Mouse (Mus musculus) forebrain, embryonic 14.5 days (tissue): ENCODE measurements around the gene Mcf2l. TPM values are rescaled to one million over a fixed set of nuclear protein-coding genes. Genes with fewer than 3 reads are reported as not detected.

ENCODE experiments used
- ATAC-seq: fragments of 200-750 bp; cut with Nextera tagmentation; 2 replicates; pipeline ENCODE4 v1.8.0; 2017; ENCODE audit warnings: mild to moderate bottlenecking, moderate library complexity
- DNase-seq: peaks from one replicate; pipeline ENCODE4 v3.0.0-alpha.2; 2015; ENCODE audit warnings: low spot score
- H3K27ac ChIP-seq: fragments of 300-500 bp; sonication (generic); 2 replicates; pipeline ENCODE4 v1.5.1; 2014; ENCODE audit warnings: low read depth, mild to moderate bottlenecking, control low read depth, low read length, moderate library complexity
- H3K27me3 ChIP-seq: fragments of 300-500 bp; sonication (generic); replicated peaks from 2 replicates; pipeline ENCODE4 v1.6.1; 2014; ENCODE audit warnings: low read length, control low read depth, mixed read lengths; ENCODE audit not compliant: control insufficient read depth, insufficient read depth
- H3K36me3 ChIP-seq: fragments of 300-500 bp; sonication (generic); 2 replicates; pipeline ENCODE4 v1.6.1; 2014; ENCODE audit warnings: low read length, control low read depth; ENCODE audit not compliant: control insufficient read depth, insufficient read depth
- H3K4me1 ChIP-seq: fragments of 300-500 bp; sonication (generic); 2 replicates; pipeline ENCODE4 v1.6.1; 2014; ENCODE audit warnings: antibody characterized with exemption, low read length, control low read depth; ENCODE audit not compliant: control insufficient read depth, insufficient read depth
- H3K4me2 ChIP-seq: fragments of 300-500 bp; sonication (generic); 2 replicates; pipeline ENCODE4 v1.6.1; 2014; ENCODE audit warnings: mild to moderate bottlenecking, control low read depth, low read length
- H3K4me3 ChIP-seq: fragments of 300-500 bp; sonication (generic); 2 replicates; pipeline ENCODE4 v1.5.1; 2014; ENCODE audit warnings: low read depth, low read length, control low read depth
- H3K9ac ChIP-seq: fragments of 300-500 bp; sonication (generic); 2 replicates; pipeline ENCODE4 v1.6.1; 2014; ENCODE audit warnings: mild to moderate bottlenecking, low read length, control low read depth, moderate library complexity
- H3K9me3 ChIP-seq: fragments of 300-500 bp; sonication (generic); replicated peaks from 2 replicates; pipeline ENCODE4 v1.6.1; 2016; ENCODE audit warnings: low read length, control low read depth, mixed read lengths; ENCODE audit not compliant: control insufficient read depth
- WGBS: fragments of 180-500 bp; shearing (Covaris S2); extraction: QIAGEN DNeasy Blood & Tissue Kit; methylation state at CpG from one replicate; pipeline ENCODE4 v1.1.7; 2014; 5-methylcytosine and 5-hydroxymethylcytosine counted together
- polyA plus RNA-seq: library from polyadenylated mRNA; unstranded; fragments of >200 nt; fragmentation: Nextera tagmentation; extraction: Ambion mirVana; gene quantifications from 2 replicates; pipeline ENCODE4 v1.2.1, GENCODE M21; 2014

Gene Mcf2l
- polyA plus RNA-seq, 1 experiment from 2014 or later, result 85.2 TPM

- DNase-seq (no peak), ATAC-seq (no peak)
- Histone ChIP-seq H3K36me3 (peaks cover 82% of the 10 kb centered on the region), H3K27ac (no peak overlapping the region), H3K4me3 (no peak overlapping the region), H3K9me3 (no peaks in the 10 kb centered on the region), H3K4me2 (no peak overlapping the region), H3K4me1 (peaks cover 8% of the 10 kb centered on the region; the same call in 1 of the 2 replicates), H3K27me3 (no peaks in the 10 kb centered on the region), H3K9ac (no peak overlapping the region)
- 93% methylated on average over 5 of the region's 5 CpGs for WGBS
These were observed 40.0 kb upstream of the Mcf2l start for GRCm38 (mm10) chr8:12833616-12834015.

GRCm38 (mm10) chr8:12840834-12841233, 32.8 kb upstream of the Mcf2l start:
- Histone ChIP-seq H3K4me1 (no peaks in the 10 kb centered on the region), H3K9ac (no peak overlapping the region), H3K4me3 (no peak overlapping the region), H3K27me3 (no peaks in the 10 kb centered on the region), H3K9me3 (no peaks in the 10 kb centered on the region), H3K36me3 (peaks cover 81% of the 10 kb centered on the region), H3K4me2 (no peak overlapping the region), H3K27ac (no peak overlapping the region)
- DNase-seq, result no peak
- no peak for ATAC-seq
- WGBS, result 87% methylated on average over 7 of the region's 7 CpGs

- no peaks in the 10 kb centered on the region for H3K4me1 ChIP-seq
- no peak overlapping the region for H3K27ac ChIP-seq
- H3K36me3 ChIP-seq, result peaks cover 75% of the 10 kb centered on the region
- ATAC-seq, result no peak
- DNase-seq, result no peak
- no peaks in the 10 kb centered on the region for H3K9me3 ChIP-seq
- H3K27me3 ChIP-seq, result no peaks in the 10 kb centered on the region
- WGBS, result 94% methylated on average over 11 of the region's 11 CpGs
- no peak overlapping the region for H3K4me3 ChIP-seq
- no peak overlapping the region for H3K9ac ChIP-seq
- H3K4me2 ChIP-seq, result no peak overlapping the region
These were observed 31.1 kb upstream of the Mcf2l start for GRCm38 (mm10) chr8:12842342-12842995.

GRCm38 (mm10) chr8:12844347-12844950, 29.2 kb upstream of the Mcf2l start:
- 91% methylated on average over 16 of the region's 16 CpGs for WGBS
- no peak overlapping the region for H3K27ac ChIP-seq
- H3K9me3 ChIP-seq, result no peaks in the 10 kb centered on the region
- H3K4me1 ChIP-seq, result no peaks in the 10 kb centered on the region
- no peak overlapping the region for H3K9ac ChIP-seq
- no peak overlapping the region for H3K4me3 ChIP-seq
- H3K27me3 ChIP-seq, result no peaks in the 10 kb centered on the region
- DNase-seq, result no peak
- no peak overlapping the region for H3K4me2 ChIP-seq
- ATAC-seq, result no peak
- peaks cover 76% of the 10 kb centered on the region for H3K36me3 ChIP-seq

DNA sequence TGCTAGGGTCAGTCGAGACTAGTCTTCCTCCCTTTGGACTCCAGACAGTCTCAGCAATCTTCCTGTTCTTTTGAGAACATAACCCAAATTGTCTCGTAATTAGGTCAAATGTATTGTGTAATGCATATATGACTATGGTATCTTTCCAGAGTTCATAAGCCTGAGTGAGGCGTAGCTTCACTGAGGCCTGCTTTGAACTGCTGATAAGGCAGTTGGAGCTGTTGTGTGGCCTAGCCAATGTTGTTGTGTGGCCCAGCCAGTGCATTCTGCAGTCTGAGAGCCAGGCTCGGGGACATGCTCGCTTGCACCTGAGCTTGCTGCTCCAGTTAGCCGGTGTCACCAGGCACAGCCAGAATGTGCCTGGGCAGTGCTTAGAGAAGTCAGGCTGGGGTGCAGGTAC, 27.2 kb upstream of the Mcf2l start:
- H3K36me3 ChIP-seq, result peaks cover 79% of the 10 kb centered on the region
- H3K4me2 ChIP-seq, result no peak overlapping the region
- H3K27me3 ChIP-seq, result no peaks in the 10 kb centered on the region
- no peak overlapping the region for H3K4me3 ChIP-seq
- no peaks in the 10 kb centered on the region for H3K9me3 ChIP-seq
- no peak overlapping the region for H3K27ac ChIP-seq
- no peak overlapping the region for H3K9ac ChIP-seq
- DNase-seq (no peak), ATAC-seq (no peak)
- H3K4me1 ChIP-seq, result no peaks in the 10 kb centered on the region
- 92% methylated on average over 6 of the region's 6 CpGs for WGBS

- 90% methylated on average over 10 of the region's 10 CpGs for WGBS
- ATAC-seq (no peak), DNase-seq (no peak)
- peaks cover 55% of the 10 kb centered on the region for H3K36me3 ChIP-seq
- no peaks in the 10 kb centered on the region for H3K27me3 ChIP-seq
- H3K9me3 ChIP-seq, result no peaks in the 10 kb centered on the region
- H3K4me2 ChIP-seq, result no peak overlapping the region
- no peak overlapping the region for H3K9ac ChIP-seq
- H3K4me3 ChIP-seq, result no peak overlapping the region
- H3K4me1 ChIP-seq, result no peaks in the 10 kb centered on the region
- no peak overlapping the region for H3K27ac ChIP-seq
These were observed 22.4 kb upstream of the Mcf2l start for GRCm38 (mm10) chr8:12851241-12851640.

DNA sequence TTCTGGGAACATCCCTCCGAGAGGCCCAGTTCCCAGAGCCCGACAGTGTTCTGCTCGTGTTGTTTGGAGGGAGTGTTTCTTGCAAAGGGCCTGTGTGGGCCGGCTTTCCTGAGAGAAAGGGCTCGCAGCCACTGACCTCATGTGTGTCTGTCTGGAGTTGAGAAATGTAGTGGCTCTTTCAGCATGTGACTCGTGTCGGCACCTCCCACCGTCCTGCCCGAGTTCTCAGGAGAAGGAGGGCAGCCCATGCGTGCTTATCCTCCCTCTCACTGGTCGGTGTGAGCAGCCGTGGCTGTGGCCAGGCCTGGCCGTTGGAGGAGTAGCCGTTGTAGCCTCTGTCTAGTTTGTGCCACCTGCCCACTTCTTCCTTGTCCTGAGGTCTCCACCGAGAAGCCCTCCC, 17.6 kb upstream of the Mcf2l start:
- Histone ChIP-seq H3K4me3 (no peak overlapping the region), H3K27me3 (no peaks in the 10 kb centered on the region), H3K36me3 (peaks cover 42% of the 10 kb centered on the region), H3K9me3 (no peaks in the 10 kb centered on the region), H3K27ac (no peak overlapping the region), H3K4me2 (no peak overlapping the region), H3K4me1 (no peaks in the 10 kb centered on the region), H3K9ac (no peak overlapping the region)
- WGBS, result 83% methylated on average over 15 of the region's 15 CpGs
- no peak for DNase-seq
- ATAC-seq, result no peak

DNA sequence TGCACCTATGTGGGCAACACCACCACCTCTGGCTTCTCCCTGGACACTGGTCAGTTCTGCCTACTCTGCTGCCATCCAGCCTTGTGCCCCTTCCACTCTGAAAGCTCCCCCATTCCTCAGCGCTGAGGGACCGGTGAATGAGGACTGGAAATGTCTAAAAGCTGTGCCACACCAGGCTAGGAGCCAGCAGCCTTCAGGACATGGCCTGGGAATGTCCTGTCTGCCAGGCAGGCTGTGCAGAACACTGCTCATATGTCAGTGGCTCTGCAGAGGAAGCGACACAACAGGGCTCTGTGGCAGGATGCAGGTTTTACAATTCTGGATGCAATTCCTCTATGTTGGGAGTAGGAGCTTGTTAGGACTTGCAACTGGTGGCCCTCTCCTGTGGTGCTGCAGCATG, 10.5 kb upstream of the Mcf2l start:
- Histone ChIP-seq H3K4me1 (no peaks in the 10 kb centered on the region), H3K27ac (no peak overlapping the region), H3K27me3 (no peaks in the 10 kb centered on the region), H3K9ac (no peak overlapping the region), H3K36me3 (peaks cover 69% of the 10 kb centered on the region), H3K4me3 (no peak overlapping the region), H3K9me3 (no peaks in the 10 kb centered on the region), H3K4me2 (no peak overlapping the region)
- DNase-seq (no peak), ATAC-seq (no peak)
- 80% methylated on average over 3 of the region's 3 CpGs for WGBS

DNA sequence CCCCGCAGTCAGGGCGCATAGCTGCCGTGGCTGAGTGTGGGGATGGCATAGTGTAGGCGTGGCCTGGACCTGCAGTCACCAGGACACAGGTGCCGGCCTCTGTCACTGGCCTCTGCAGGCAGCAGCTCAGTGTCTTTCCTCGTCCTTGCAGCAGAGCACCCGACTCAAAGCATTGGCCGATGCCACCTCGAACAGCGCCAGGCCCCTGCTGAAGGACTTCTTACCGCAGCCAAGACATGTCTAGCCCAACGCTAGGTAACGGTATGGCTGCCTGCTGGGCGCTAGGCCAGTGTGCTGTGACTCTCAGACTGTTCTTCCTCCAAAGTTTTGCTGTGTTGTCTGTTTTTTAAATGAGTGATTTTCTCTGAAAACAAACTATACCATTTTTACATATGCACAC, 10.0 kb upstream of the Mcf2l start:
- Histone ChIP-seq H3K9ac (no peak overlapping the region), H3K36me3 (peaks cover 64% of the 10 kb centered on the region), H3K9me3 (no peaks in the 10 kb centered on the region), H3K4me3 (no peak overlapping the region), H3K27ac (no peak overlapping the region), H3K4me2 (no peak overlapping the region), H3K4me1 (no peaks in the 10 kb centered on the region), H3K27me3 (no peaks in the 10 kb centered on the region)
- no peak for ATAC-seq
- no peak for DNase-seq
- WGBS, result 82% methylated on average over 14 of the region's 14 CpGs
